Mouse (Mus musculus) c-Kit-positive CD71-positive TER-119-negative erythroid progenitor cells, embryonic 14.5 days (primary cell): ENCODE data around the gene Bend6.

Source experiments
- DNase-seq: peaks from one replicate; pipeline ENCODE4 v3.0.0-alpha.2; 2013; ENCODE audit warnings: low read depth

The Bend6 gene

GRCm38 (mm10) chr1:33907421-33908190 lies at the start of gene Bend6:
Bend6 (minus strand) TSS chr1:33907816.
- peak; percentile 22 for DNase-seq

GRCm38 (mm10) chr1:33955626-33956025 lies 48.0 kb upstream of the Bend6 start:
- DNase-seq, result no peak

DNA sequence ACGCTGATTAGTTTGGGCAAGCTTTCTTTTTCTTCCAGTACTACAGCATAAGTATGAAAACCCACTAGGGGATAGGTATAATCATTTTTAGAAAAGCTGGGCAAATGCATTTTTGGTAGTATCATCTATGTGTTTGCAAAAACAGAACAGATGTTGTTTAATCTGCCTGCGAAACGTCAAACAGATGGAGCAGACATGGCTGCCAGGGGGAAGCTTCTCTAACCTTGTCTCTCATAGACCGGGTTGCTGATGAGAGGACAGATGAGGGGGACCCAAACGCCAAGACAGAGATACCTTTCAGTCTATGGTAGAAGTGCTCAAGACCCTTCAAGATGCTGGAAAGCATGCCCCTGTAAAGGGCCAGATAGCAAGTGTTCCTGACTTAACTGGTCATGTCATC lies 40.9 kb upstream of the Bend6 start:
- no peak for DNase-seq

- DNase-seq, result no peak
Observed at GRCm38 (mm10) chr1:33947838-33948237, 40.2 kb upstream of the Bend6 start.

- no peak for DNase-seq
Observed at GRCm38 (mm10) chr1:33946601-33947395, 39.2 kb upstream of the Bend6 start.

- no peak for DNase-seq
Observed at GRCm38 (mm10) chr1:33945756-33946155, 38.1 kb upstream of the Bend6 start.

- DNase-seq, result no peak
Observed at GRCm38 (mm10) chr1:33944977-33945750, 37.5 kb upstream of the Bend6 start.

GRCm38 (mm10) chr1:33943943-33944342 lies 36.3 kb upstream of the Bend6 start:
- DNase-seq, result no peak

DNA sequence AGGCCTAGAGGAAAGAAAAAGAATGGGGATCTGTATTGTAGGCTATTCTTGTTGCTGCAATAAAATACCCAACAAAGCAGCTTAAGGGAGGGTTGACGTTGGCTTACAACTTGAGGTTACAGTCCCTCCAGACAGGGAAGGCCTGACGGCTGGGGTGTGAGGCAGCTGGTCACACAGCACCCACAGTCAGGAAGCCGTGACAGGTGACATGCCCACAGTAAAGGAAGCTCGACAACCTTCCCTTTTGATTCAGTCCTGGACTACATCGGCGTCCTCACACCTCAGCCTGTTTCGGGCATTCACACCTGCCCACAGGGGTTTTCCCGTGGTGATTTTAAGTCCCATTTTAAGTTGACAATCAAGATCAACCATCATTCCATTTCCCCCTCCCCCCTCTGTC lies 35.0 kb upstream of the Bend6 start:
- no peak for DNase-seq

GRCm38 (mm10) chr1:33940364-33940928 lies 32.8 kb upstream of the Bend6 start:
- no peak for DNase-seq

DNA sequence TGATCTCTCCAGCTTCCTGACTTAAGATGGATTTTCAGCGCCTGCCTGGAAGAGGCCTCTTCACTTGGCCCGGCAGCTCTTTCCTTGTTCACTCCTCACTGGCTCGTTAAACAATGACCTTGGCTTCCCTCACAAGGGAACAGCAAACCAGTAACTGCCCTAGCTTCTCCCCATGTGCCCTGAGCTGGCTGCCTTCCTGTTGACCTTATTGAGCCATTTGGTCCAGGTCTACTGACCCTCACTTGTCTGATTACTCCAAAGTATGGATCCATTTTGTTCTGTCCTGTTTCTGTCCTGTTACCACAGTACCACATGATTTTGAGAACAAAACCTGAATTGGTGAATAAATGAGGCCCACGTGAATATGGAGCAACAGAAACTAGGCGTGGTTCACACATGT lies 32.2 kb upstream of the Bend6 start:
- no peak for DNase-seq

DNA sequence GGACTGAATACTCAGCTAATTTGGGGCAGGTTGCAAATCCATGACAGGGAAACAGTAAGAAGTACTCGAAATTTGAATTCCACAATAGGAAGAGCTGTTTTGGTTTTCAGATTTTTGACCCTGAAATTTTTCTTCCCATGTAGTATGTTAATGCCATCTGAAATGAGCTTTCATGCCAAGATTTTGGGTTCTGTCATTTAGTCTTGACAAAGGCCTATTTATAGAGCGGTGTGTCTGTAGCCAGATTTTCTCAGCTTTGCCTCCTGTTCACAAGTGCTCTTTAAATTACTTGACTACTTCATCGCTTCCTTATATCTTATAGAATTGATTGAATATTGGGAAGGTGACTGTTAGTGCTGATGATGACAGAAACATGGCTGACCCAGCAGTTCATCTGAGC lies 28.3 kb upstream of the Bend6 start:
- no peak for DNase-seq

- DNase-seq, result no peak
Observed at GRCm38 (mm10) chr1:33932845-33933499, 25.4 kb upstream of the Bend6 start.

DNA sequence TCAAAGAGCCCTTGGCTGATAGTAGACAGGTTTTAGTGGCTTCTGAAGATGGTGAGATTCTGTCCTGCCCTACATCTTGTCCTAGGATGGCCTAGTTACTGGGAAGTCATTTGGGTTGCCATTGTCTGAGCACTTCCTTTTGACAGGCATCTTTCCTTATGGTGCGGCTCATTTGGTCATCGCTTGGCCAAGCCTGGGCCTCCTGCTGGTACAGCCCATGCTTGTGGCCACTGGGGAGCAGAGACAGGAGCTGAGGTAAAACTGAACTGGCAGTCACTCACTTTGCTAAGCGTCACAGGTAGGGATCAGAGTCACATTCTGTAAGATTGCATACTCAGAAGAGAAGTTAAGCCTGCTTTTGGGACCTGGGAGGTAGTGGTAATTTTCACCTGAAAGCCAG lies 24.6 kb upstream of the Bend6 start:
- DNase-seq, result no peak

DNA sequence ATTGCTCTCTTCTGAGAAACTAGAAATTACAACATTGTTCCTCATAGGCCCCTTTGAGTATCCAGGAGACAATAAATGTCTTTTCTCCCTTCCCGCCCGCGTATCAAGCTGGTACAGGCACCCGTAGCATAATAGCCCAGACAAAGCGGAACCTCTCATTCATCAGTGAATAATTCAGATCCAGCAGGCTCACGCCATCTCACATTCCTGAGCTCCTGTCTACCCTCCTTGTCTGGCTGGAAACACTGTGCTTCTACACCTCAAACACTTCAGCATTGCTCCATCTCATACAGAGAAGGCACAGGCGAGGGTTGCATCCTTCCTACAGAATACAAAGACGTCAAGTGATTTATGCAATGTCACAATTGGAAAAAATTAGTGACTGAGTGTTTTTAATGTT lies 24.2 kb upstream of the Bend6 start:
- DNase-seq, result no peak

DNA sequence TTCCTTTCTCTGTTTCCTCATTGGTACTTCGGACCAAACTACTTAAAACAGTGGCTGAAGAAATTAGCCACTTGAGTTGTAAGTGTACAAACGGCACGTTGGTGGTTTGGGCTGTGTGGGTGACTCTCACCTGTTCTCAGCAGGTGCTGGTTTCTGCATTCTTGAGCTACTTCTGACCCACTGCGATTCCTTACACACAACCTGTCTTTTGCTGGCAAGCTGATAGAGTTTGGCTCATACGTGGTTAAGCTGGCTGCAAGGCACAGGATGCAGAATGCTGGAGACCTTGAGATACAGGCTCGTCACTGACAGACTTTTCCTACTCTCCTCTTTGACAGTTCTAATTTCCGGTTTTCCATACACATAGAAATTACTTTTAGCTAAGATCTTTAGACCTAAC lies 19.9 kb upstream of the Bend6 start:
- no peak for DNase-seq

DNA sequence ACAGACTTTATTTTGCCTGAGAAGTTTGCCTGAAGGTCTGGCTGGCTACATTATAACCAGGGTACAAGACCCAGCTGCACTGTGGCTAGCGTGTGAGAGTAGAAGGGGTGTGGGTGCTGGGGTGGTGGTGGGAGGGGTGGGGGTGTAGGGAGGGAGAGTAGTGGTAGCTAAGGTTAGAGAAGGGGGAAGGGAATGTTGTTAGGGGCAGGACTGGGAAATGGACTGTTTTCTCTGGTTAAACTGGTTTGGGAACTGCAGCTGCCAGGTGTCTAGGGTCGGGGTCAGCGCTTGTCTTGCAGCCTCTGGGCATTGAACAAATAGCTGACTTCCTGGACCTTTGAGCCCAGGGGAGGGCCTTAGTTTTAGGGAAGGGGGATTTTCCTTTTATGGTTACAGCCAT lies 17.7 kb upstream of the Bend6 start:
- DNase-seq, result no peak

DNA sequence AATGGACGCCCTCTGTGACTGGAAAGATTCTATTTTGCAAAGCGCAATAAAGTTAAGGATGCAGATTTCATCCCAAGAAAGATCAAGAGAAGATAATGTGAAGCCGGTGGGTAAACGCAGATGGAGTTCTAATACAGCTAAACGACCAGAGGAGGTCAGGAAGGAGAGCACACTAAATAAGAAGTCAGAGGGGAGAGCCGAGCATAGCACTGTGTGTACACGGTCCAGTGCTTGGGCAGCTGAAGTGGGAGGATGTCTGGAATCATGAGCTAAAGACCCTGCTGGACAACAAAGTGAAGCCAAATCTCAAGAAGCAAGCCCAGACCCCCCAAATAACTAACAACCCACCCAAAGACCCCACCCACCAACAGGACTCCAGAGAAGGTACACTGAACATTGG lies 15.4 kb upstream of the Bend6 start:
- DNase-seq, result no peak

DNA sequence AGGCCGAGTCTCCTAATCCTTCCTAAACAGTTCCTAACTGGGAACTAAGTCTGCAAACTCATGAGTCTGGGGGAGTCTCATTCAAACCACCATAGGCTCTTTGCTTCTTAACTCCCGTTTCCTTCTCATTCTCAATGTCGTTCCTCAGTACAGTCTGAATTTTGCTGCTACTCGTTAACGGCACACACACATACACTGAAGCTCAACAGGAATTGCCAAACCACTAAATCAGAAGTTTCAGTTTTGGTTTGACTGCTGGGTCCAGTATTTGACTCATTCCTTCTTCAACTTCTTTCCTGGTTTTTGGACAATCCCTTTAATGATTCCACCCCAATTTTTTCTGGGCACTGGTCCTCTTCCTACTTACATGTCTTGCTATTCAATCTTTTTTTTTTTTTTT lies 8.9 kb upstream of the Bend6 start:
- no peak for DNase-seq

DNA sequence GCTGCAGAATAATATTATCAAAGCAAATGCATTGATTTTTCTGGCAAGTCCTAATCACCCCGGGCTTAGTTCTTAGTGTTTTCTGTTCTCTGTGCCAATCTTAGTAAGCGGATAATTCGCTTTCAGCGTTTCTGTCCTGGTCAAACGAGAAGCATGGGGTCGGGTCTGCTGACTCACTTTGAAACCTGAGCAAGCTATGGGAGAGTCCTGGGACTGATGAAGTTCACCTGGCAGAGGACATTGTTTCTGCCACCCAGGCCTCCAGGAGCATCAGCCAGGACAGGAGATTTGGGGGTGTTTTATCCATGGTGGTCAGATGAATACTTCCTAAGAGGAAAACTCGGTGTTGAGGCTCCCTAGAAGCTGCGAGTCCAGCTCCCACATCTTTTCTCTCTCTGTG lies 4.0 kb upstream of the Bend6 start:
- DNase-seq, result no peak

GRCm38 (mm10) chr1:33908191-33908962 lies 761 bp upstream of the Bend6 start, which contains the start of gene Dst:
Dst (plus strand) TSS chr1:33908225.
- no peak for DNase-seq
